Mouse (Mus musculus) liver, embryonic 14.5 days (tissue): Measurements from ENCODE around the gene Gm28230.

Experiments
- CTCF ChIP-seq: IDR thresholded peaks from 2 replicates; pipeline ENCODE4 v1.5.1; 2016; ENCODE audit warnings: antibody characterized with exemption, low read depth, control low read depth
- EP300 ChIP-seq: IDR thresholded peaks from 2 replicates; pipeline ENCODE4 v1.6.1; 2016; ENCODE audit warnings: antibody characterized with exemption, low read depth

DNA sequence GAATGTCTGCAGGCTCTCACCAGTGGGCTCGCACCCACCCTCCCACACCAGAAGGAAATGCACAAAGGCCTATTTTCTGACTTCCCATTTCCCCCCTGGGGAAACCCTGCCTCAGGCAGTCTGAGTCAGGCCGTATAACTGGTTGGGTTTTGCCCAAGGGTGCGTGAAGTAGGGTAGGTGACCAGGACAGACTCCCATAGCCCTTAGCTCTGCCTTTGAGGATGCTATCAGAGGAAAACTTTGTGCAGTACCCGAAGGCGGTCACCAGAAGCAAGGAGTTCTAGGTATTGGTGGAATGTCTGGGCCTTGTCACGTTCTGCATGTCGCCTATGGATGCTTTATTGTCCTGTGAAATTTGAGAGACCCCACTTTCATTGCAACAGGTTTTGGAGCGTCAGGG is 3.6 kb upstream of the Gm28230 start:
- TF ChIP-seq CTCF, result no peak
- TF ChIP-seq EP300, result no peak
